Mouse (Mus musculus) testis, adult 10 weeks (tissue): ENCODE measurements around the gene Gm20795. TPM values are rescaled to one million over a fixed set of nuclear protein-coding genes. Genes with fewer than 3 reads are reported as not detected.

Experiments
- polyA plus RNA-seq: library from polyadenylated mRNA; stranded (reverse); fragments of 350-450 nt; fragmentation: Illumina TruSeq; extraction: RNeasy Lipid Tissue Mini Kit (QIAGEN cat#74804); gene quantifications from one replicate; pipeline ENCODE4 v1.2.3, GENCODE M21; 2014; ENCODE audit warnings: low read depth, low replicate concordance

Gene Gm20795
- 16.6 TPM for polyA plus RNA-seq

GRCm38 (mm10) chrY:40804614-40805013, at the start of gene Gm20795:
Gm20795 (plus strand) TSS chrY:40804914.

GRCm38 (mm10) chrY:40775665-40776064, 29.0 kb upstream of the Gm20795 start, which contains the start of gene Gm21797:
Gm21797 (minus strand) TSS chrY:40775765.

Other genes starting within 250 kb of the Gm20795 start
- gene Gm21852, start 152.9 kb upstream of the Gm20795 start, polyA plus RNA-seq, result not detected
- not detected for gene Gm21797, start 29.1 kb upstream of the Gm20795 start, polyA plus RNA-seq